Mouse (Mus musculus): ENCODE measurements around the gene Hoxd12.

Hoxd12 gene

GRCm38 (mm10) chr2:74674881-74675665 is at the start of gene Hoxd12:
Hoxd12 (plus strand) TSS chr2:74675013.
- DNase-seq = no peak

DNA sequence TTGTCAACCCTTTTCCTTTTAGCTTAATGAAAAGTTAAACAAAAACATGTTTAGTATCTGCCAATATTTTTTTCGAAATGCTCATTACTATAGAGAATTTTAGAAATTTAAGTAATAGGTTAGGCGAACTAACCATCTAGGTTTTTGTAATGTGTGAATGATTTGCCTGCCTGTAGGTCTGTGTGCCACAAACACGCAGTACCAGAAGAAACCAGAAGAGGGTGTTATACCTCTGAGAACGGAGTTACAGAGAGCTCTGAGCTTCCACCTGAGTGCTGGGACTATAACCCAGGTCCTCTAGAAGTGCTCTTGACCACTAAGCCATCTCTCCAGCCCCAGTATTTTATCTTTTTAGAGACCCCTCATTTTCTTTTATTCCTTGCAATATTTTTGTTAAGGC is 39.4 kb upstream of the Hoxd12 start:
- DNase-seq = no peak

GRCm38 (mm10) chr2:74642431-74642830 is 32.4 kb upstream of the Hoxd12 start:
- DNase-seq = no peak

GRCm38 (mm10) chr2:74645631-74646030 is 29.2 kb upstream of the Hoxd12 start:
- no peak for DNase-seq

GRCm38 (mm10) chr2:74647082-74647864 is 27.5 kb upstream of the Hoxd12 start:
- DNase-seq = no peak

DNA sequence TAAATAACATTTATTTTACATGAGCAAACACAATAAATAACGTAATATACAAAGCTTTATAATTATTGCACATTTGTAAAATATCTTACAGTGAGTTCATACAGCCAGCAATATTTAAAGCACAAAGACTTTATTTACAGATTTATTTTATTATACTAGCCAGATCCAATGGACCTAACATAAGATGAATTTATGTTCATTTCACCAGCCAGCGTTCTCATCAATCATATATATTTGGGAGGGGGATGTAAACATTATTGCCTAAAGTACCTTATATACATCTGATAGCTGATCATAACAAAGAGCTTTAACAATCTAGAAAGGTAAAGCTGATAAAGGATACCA is 21.8 kb upstream of the Hoxd12 start:
- DNase-seq = no peak

- DNase-seq = no peak
Observed at GRCm38 (mm10) chr2:74653781-74654535, 20.9 kb upstream of the Hoxd12 start.

DNA sequence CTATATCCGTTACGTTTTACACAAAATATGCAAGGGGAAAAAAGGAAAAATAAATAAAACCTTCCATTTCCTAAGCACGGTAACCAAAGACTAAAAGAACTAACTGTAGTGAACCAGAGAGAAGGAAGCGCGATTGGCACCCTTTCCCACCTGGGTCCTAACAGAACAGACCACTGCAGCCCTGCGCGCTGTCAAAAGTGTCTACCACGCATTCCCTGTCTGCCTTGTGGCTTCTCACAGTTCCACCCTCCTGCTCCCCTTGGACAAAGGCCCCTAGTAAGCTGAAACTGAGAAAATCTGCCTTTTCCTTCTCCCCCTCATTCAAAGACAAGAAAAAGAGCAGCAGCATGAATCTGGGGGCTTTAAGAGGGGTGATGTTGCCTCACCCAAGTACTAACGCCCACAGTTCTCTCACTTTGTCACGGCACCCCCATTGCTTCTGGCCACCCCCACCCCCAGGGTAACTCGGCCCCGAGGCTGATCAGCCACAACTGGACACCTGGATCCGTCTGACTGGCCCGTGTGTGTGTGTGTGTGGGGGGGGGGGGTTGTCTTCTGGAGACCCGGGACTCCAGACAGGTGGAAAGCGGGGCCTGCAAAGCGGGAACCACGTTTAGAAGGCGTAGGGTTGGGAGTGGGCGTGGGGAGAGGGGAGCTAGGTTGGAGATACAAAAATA is 19.9 kb upstream of the Hoxd12 start:
- DNase-seq = no peak

DNA sequence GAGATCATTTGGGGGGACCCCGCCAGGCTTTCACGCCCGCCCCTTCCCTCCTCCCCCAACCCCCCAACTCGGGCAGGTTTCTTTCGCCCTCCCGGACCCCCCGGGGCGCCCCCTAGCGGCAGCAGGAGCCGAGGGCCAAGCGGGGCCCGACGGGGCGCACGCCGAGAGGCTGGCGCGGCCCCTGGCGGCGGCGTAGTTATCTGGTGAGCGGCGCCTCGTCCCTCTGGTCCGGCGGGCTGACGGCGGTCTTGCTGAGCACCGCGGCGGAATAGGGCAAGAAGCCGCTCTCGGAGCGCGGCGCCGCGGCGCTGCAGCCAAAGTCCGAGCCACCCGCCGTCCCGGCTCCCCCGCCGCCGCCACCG is 19.4 kb upstream of the Hoxd12 start:
- DNase-seq = no peak

DNA sequence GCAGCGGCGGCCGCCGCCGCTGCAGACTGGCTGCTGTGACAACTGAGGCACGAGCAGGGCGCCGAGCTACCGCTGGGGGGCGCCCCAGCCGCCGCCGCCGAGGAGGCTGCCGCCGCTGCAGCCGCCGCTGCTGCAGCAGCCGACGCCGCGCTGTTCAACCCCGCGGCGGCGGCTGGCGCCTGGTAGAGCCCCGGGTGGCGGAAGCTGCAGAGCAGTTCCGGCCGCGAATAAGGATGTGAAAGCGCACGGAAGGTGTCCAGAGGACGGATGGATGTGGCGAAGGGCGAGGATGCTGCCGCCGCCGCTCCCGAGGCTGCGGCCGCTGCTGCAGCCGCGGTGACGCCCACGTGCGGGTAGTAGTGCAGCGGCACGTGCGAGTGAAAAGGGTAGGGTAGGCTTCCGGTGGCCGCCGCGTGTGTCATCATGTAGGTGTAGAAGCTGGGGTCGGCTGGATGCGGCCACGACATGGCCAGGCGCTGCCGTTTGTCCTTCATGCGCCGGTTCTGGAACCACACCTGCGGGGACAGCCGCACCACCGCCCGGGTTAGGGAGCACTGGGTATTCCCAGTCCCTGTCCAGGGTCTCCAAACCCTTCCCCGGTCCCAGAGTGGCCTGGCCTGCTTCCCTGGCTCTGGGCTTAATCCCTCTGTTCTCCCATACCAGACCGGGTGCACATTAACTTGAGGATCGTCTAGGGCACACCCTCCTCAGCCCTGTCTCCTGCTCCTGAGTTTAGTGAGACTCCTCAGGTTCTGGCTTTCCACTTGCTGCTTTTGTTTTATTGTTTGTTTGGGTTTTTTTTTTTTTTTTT is 18.8 kb upstream of the Hoxd12 start:
- no peak for DNase-seq

DNA sequence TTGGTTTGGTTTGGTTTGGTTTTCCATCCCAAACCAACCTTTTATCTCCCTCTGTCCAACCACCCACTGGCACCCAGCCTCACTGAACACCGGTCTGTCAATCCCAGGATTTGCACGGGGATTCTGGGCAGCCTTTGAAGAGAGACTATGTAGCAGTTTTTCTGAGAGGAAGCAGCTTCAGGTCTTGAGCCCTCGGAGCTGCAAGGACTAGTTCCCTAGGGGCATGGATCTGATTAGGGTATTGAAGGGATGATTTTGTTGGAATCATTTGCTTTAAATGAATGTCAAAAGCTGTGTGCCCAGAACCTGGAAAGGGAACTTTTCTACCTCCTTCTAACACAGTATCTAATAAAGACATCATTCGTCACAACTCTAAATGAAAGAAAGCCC is 18.2 kb upstream of the Hoxd12 start:
- no peak for DNase-seq

DNA sequence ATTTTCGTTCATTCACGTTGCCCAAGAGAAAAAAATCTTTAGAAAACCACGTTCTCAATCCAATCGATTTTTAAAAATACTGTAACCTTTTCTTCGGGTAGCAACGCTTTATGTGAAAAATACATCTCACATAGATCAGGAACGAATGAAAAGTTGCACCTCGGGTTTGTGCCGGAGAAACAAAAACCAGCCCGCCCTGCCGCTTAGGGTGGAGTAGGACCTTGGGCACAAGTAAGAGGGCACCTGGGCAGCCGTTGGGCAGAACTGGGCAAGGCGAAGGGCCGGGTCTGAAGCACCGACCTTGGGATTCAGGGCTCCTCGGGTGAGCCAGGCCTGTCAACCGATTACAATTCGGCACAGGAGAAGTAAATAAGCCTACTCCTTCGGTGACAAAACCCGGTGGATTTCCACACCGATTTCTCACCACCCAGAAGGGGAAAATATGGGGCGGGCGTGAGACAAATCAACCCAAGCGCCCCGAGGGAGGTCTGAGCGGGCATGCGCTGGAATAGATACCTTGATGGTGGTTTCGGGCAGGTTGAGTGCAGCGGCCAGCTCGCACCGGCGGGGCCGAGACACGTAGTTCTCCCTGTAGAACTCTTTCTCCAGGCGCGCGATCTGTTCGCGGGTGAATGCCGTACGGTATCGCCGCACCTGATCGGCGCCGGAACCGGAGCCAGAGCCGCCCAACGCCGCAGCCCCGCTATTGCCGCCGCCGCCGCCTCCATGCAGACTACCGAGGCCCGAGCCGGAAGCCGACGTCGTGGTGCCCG is 17.4 kb upstream of the Hoxd12 start:
- DNase-seq = no peak

DNA sequence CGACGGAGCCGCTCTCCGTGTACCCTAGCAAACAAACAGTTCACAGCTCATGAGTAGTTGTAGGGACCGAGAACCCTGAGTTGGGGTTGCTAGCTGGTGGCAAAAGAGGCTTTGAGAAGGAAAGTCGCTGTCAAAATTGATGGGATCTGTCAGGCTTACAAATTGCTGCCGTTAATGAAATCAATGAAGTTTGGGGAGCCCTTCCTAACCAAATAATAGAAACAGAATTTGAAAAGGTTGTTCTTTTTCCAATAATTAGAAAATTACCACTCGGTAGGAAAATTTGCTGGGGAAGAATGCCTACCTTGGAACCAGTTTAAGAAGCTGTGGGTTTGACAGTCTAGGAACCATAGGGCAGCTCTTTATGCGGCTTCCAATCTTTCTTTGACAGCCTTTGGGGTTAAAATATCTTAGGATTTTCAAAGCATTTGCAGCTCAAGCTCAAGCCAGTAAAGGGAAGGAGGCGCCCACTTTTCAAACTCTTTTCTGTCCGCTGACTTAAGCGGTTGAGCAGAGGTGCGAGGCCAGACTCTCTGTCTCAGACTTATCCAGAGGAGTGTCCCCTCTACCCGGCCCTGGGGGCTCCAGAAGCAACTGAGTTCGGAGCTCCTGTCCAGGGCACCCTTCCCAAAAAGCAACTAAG is 16.7 kb upstream of the Hoxd12 start:
- no peak for DNase-seq

DNA sequence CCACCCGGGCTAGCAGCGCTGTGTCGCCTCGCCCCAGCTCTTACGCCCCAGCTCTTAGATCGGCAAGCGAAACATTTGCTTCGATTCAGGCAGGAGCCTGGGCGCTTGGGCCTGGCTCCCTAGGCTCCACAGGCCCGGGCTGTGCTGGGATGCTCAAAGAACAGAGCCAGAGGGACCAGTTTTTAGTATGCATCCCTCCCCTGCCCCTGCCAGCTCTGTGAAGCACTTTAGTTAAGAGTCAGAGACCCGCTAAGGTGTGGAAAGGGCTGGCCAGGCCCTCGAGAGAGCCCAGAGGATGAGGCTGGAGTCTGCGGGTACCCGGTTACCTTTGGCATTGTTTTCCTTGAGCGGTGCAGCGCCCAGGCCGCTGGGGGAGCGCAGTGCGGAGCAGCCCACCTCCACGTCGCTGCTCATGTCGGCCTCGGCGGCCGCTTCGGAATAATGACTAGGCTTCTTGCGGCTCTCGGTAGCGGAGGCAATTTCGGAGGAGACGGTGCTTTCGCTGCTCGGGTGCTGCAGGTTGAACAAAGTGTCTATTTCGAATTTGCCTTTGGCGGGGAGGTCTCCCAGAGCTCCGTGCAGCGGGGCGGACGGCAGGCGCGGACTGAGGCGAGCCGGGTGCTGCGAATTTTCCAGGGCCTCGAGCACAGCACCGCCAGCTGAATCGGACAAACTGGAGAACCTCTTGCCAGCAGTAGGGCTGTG is 16.0 kb upstream of the Hoxd12 start:
- DNase-seq = no peak

DNA sequence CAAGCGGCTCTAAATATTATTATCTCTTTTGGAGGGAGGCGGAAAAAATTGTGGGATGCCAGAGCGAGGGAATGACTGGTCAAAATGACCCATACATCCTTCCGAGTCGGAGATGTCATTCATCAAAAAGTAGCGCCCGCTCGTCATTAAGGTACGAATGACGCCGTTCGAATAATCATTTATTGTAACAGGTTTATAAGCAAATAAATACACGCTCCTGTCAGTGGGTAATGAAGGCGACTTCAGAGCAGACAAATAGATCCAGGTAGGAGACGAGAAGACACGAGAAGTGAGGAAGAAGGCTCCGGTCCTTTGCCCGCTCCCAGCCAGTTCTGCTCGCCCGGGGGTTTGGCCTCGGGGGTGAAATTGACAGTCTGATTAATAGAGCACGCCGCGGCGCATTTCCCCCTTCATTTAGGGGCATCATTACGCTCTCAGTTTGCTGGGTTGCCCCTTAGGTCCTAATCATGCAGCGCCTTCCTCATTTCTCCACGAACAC is 15.3 kb upstream of the Hoxd12 start, which contains the start of gene Evx2:
Gene Evx2 (minus strand): TSS at position 51 of the 499 bp plus-strand sequence.
- no peak for DNase-seq

DNA sequence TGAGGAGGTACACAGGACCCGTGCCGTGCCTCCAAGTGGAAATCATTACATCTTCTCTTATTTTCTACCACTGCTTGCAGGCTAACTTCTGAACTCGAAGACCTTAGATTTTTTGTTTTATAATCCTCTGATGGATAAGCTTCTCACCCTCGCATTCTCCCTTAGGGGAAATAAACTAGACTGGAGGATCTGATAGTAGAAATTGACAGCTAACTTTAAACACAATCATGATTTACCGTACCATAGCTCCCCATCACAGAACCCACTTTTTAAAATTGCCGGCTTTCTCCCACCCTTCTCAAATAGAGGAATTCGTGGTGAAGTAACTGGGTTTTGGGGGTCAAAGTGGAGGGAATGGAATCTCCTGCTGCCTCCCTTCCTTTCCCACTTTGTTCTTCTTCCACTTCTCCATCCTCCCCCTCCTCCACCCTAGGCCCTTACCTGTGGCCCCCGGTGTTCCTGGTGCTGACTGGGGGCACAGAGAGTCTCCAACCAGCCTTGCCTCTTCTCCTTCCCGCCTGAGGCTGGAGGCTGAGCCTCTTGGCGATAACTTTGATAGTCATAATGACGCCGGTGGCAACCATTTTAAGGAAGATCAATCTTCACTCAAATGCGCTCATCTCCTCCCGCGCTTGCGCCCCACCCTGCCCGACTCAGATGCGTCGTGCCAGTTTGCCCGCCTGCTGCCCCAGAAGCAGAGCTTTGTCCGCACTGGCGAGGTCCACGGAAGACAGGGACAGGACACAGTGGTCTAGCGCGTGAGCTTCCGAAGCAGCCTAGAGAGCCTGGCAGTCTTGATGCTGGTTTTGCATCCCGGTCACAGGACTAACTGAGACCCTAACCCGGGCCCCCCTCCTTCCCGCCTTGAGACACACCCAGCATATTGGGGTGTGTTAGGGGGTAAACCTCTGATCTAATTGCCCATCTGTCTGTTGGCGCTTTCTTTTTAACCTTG is 14.1 kb upstream of the Hoxd12 start:
- DNase-seq = no peak

DNA sequence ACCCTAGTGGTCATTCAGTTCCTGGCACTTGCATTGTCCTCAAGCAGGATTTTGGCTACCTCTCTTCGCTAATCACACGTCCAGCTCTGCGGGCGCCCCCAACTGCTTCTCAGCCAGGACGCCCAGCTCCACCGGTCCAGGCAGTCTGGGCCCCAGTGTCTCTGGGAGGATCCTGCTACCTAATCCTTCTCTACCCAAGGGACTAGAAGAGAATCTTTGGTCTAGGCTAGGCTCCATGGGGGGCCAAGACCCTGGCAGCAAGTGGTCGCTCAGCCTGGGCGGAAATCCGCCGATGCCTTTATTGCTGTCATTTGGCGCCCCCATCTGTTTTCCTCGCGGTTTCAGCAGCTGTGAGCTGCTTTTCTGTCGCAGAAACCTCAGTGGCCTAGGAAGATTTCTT is 13.1 kb upstream of the Hoxd12 start:
- no peak for DNase-seq

DNA sequence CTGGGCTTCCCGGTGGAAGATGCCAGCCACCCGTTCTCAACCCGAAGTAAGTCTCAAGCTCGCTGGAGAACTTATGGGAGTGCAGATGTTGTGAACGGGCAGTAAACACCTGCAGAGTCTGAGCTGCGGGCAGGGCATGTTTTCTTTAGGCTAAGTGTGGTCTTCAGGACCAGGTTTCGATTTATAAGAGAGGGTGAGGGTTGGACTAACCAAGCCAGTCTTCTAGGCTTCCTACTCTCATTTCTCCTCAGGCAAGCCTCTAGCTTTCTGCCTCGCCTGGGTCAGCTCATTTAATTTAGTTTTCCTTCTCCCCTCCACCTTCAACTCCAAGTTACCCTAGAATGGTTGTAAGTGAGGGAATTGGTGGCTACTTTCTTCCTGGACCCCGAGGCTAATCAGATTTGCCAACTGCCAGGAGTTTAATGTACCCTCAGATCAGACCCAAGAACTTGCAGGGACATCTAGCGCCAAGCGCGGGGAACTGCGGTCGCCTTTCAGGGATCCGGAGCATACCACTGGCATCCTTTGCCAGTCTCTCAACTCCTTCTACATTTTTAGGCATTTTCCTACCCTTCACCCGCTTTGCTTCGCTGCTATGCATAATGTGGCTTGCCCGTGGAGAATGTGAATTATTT is 11.4 kb upstream of the Hoxd12 start:
- no peak for DNase-seq
